Mouse (Mus musculus) cerebellum, postnatal 4 days (tissue): Measurements from ENCODE around the gene Ly6g6d.

Source experiments
- DNase-seq, 2 experiments: peaks; one replicate each; pipeline ENCODE4 v3.0.0; 2022; ENCODE audit warnings: low spot score in 2 of 2, mixed read lengths in 1 of 2

Ly6g6d gene

GRCm38 (mm10) chr17:35024691-35025488 is 53.0 kb downstream of the Ly6g6d start:
- no peak for DNase-seq

- DNase-seq: no peak
Observed at GRCm38 (mm10) chr17:35024261-35024660, 53.6 kb downstream of the Ly6g6d start.

- DNase-seq: no peak
Observed at GRCm38 (mm10) chr17:35023756-35024155, 54.1 kb downstream of the Ly6g6d start.

- DNase-seq: no peak
Observed at GRCm38 (mm10) chr17:35023221-35023620, 54.6 kb downstream of the Ly6g6d start.

- no peak for DNase-seq
Observed at GRCm38 (mm10) chr17:35022541-35023060, 55.3 kb downstream of the Ly6g6d start.

- DNase-seq: no peak
Observed at GRCm38 (mm10) chr17:35021842-35022477, 55.9 kb downstream of the Ly6g6d start.
